Mouse (Mus musculus): ENCODE measurements around the gene Bmp3. TPM values are rescaled to one million over a fixed set of nuclear protein-coding genes. Genes with fewer than 3 reads are reported as not detected.

Gene Bmp3
- total RNA-seq, 2 experiments from 2014 or later = not detected

- ATAC-seq (replicated peaks; ENCODE audit: low FRiP score, low TSS enrichment, poor library complexity, severe bottlenecking) = no peak
Measured at GRCm38 (mm10) chr5:98897946-98898345, 43.7 kb downstream of the Bmp3 start.

GRCm38 (mm10) chr5:98900926-98901325 is 46.7 kb downstream of the Bmp3 start:
- ATAC-seq (replicated peaks; ENCODE audit: low FRiP score, low TSS enrichment, poor library complexity, severe bottlenecking) = no peak

- no peak for ATAC-seq (replicated peaks; ENCODE audit: low FRiP score, low TSS enrichment, poor library complexity, severe bottlenecking)
Measured at GRCm38 (mm10) chr5:98902339-98902738, 48.1 kb downstream of the Bmp3 start.

- ATAC-seq (replicated peaks; ENCODE audit: low FRiP score, low TSS enrichment, poor library complexity, severe bottlenecking) = no peak
Measured at GRCm38 (mm10) chr5:98918716-98919115, 64.5 kb downstream of the Bmp3 start.

GRCm38 (mm10) chr5:98921608-98922007 is 67.4 kb downstream of the Bmp3 start:
- ATAC-seq (replicated peaks; ENCODE audit: low FRiP score, low TSS enrichment, poor library complexity, severe bottlenecking) = no peak

GRCm38 (mm10) chr5:98922921-98923320 is 68.7 kb downstream of the Bmp3 start:
- no peak for ATAC-seq (replicated peaks; ENCODE audit: low FRiP score, low TSS enrichment, poor library complexity, severe bottlenecking)

Other genes starting within 250 kb of the Bmp3 start
- not detected in 2 replicates for gene Prkg2, start 182.9 kb downstream of the Bmp3 start, total RNA-seq (2014; fragmentation: Nextera tagmentation)
- gene Prkg2, start 182.9 kb downstream of the Bmp3 start, total RNA-seq (2017) = not detected in 2 replicates

Data from megakaryocyte-erythroid progenitor cell, adult 5-6 weeks (primary cell).